ENCODE assay signal across 23 mouse cellular contexts in genomic region chr1:37486994-37487393, GRCm38 (mm10).
"Had no signal": no experiment of that assay in that cellular context is flagged by ENCODE, and none has a peak within 500 bp of the region (broad histone marks: within the 10 kb centered on the region; RNA-seq: fewer than 3 reads in every experiment).

No protein-coding gene starts in this region.

- H3K4me1 ChIP-seq: midbrain, embryonic 12.5 days; midbrain, embryonic 15.5 days; neural tube, embryonic 12.5 days; neural tube, embryonic 15.5 days had no signal

- H3K4me3 ChIP-seq: limb, embryonic 10.5 days; limb, embryonic 13.5 days; liver, embryonic 13.5 days; midbrain, embryonic 12.5 days; midbrain, embryonic 15.5 days; neural tube, embryonic 12.5 days; neural tube, embryonic 15.5 days had no signal

- DNase-seq: kidney, adult 2 months; kidney, postnatal 36 days; layer of hippocampus, postnatal 36 days; liver; liver, embryonic 13.5 days; lung, embryonic 14.5 days; lung, postnatal 14 days; lung, postnatal 4 days; right cerebral cortex, adult 18-20 months; right cerebral cortex, postnatal 25 days; spleen, adult 18-20 months; thymus, adult 18-20 months; thymus, postnatal 36 days had no signal

- H3K27me3 ChIP-seq: limb, embryonic 13.5 days; liver, embryonic 13.5 days; midbrain, embryonic 12.5 days; midbrain, embryonic 15.5 days; neural tube, embryonic 12.5 days; neural tube, embryonic 15.5 days had no signal

- H3K4me2 ChIP-seq: limb, embryonic 13.5 days; liver, embryonic 13.5 days; lung, embryonic 14.5 days; midbrain, embryonic 12.5 days; midbrain, embryonic 15.5 days; neural tube, embryonic 12.5 days; neural tube, embryonic 15.5 days had no signal

- ATAC-seq: inflammation-experienced regulatory T-cells, adult 6 months; intestine, postnatal 0 days; midbrain, embryonic 15.5 days had no signal

- H3K36me3 ChIP-seq: limb, embryonic 10.5 days; liver, embryonic 13.5 days; midbrain, embryonic 15.5 days; neural tube, embryonic 12.5 days had no signal

- H3K27ac ChIP-seq: kidney, postnatal 0 days; limb, embryonic 10.5 days; limb, embryonic 13.5 days; liver, embryonic 13.5 days; midbrain, embryonic 12.5 days; midbrain, embryonic 15.5 days; neural tube, embryonic 12.5 days; neural tube, embryonic 15.5 days; stomach, postnatal 0 days had no signal

- H3K9me3 ChIP-seq: limb, embryonic 10.5 days; limb, embryonic 13.5 days; liver, embryonic 13.5 days; midbrain, embryonic 12.5 days; midbrain, embryonic 15.5 days; neural tube, embryonic 12.5 days; neural tube, embryonic 15.5 days had no signal

- H3K9ac ChIP-seq: limb, embryonic 13.5 days; liver, embryonic 13.5 days; lung, embryonic 14.5 days; midbrain, embryonic 12.5 days; midbrain, embryonic 15.5 days; neural tube, embryonic 12.5 days; neural tube, embryonic 15.5 days had no signal
